Mouse (Mus musculus) cortical plate, adult 2 months (tissue): ENCODE measurements at regions not wholly inside any gene's neighbourhood (a gene's known extent, or its start where the extent isn't known, plus 50 kb on each side); places are given as distances from the start of the nearest gene placed in this dataset.

Experiments used
- H3K27ac ChIP-seq: fragments of 200-500 bp; 2 replicates; pipeline ENCODE4 v1.5.1; 2012; ENCODE audit warnings: low read length, control low read depth, inconsistent platforms; ENCODE audit not compliant: insufficient read depth
- H3K4me1 ChIP-seq: fragments of 200-500 bp; 2 replicates; pipeline ENCODE4 v1.6.1; 2011; ENCODE audit warnings: low read length; ENCODE audit not compliant: control insufficient read depth, insufficient read depth
- H3K4me3 ChIP-seq: fragments of 200-500 bp; 2 replicates; pipeline ENCODE4 v1.5.1; 2011; ENCODE audit warnings: mild to moderate bottlenecking, low read length, control low read depth; ENCODE audit not compliant: insufficient read depth
- CTCF ChIP-seq: fragments of 200-500 bp; IDR thresholded peaks from 2 replicates; pipeline ENCODE4 v1.5.1; 2011; ENCODE audit warnings: mild to moderate bottlenecking, control low read depth, low read length; ENCODE audit not compliant: insufficient read depth; ENCODE audit errors: extremely low read depth
- POLR2A ChIP-seq: fragments of 200-500 bp; IDR thresholded peaks from 2 replicates; pipeline ENCODE4 v1.6.1; 2011; ENCODE audit warnings: mild to moderate bottlenecking, low read length, control low read depth; ENCODE audit not compliant: insufficient read depth; ENCODE audit errors: extremely low read depth

- Histone ChIP-seq H3K27ac (no peak overlapping the region), H3K4me3 (no peak overlapping the region), H3K4me1 (peaks cover 8% of the 10 kb centered on the region)
- TF ChIP-seq CTCF = no peak
- TF ChIP-seq POLR2A = no peak
Measured at GRCm38 (mm10) chr2:92678276-92678930, 78.9 kb downstream of the Chst1 start.

GRCm38 (mm10) chr2:92678999-92679704 lies 79.6 kb downstream of the Chst1 start:
- Histone ChIP-seq H3K27ac (no peak overlapping the region), H3K4me1 (peaks cover 6% of the 10 kb centered on the region), H3K4me3 (no peak overlapping the region)
- no peak for TF ChIP-seq CTCF
- TF ChIP-seq POLR2A = no peak

- H3K27ac ChIP-seq = no peak overlapping the region
- H3K4me3 ChIP-seq = no peak overlapping the region
- TF ChIP-seq POLR2A = no peak
- TF ChIP-seq CTCF = no peak
- no peaks in the 10 kb centered on the region for H3K4me1 ChIP-seq
Measured at GRCm38 (mm10) chr2:92682256-92682655, 82.7 kb downstream of the Chst1 start.

DNA sequence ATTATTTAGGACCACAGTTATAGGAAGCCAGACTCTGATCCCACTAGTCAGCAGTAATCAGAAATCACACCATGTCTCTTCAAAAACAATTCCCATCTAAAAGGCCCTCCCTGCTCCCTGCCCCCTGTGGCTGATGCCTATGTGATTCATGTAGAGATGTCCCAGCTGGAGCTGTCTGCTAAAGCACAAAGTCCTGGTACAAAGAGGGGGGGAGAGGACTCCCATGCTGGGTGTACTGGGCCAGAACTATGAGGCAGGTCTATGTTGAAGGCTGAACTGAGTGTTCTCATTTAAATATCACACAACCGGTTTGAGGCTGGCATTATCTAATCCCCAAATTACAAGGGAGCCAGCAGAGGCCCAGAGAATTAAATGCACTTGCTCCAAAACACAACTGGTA lies 88.2 kb downstream of the Chst1 start:
- Histone ChIP-seq H3K4me1 (peaks cover 15% of the 10 kb centered on the region), H3K27ac (peak overlapping the region; percentile 67), H3K4me3 (no peak overlapping the region)
- TF ChIP-seq CTCF = no peak
- no peak for TF ChIP-seq POLR2A

- TF ChIP-seq CTCF = no peak
- TF ChIP-seq POLR2A = peak; percentile 69
- peak overlapping the region; percentile 67; the same call in 1 of the 2 replicates for H3K27ac ChIP-seq
Measured at GRCm38 (mm10) chr2:92689203-92689602, 89.7 kb downstream of the Chst1 start.

GRCm38 (mm10) chr2:92690304-92690703 lies 90.8 kb downstream of the Chst1 start:
- Histone ChIP-seq H3K4me3 (no peak overlapping the region), H3K4me1 (peaks cover 26% of the 10 kb centered on the region), H3K27ac (peak overlapping the region; percentile 80)
- TF ChIP-seq CTCF (no peak), POLR2A (no peak)

More at GRCm38 (mm10) chr2:92689203-92689602, 89.7 kb downstream of the Chst1 start:
- Histone ChIP-seq H3K4me1 (peaks cover 23% of the 10 kb centered on the region), H3K4me3 (no peak overlapping the region)

DNA sequence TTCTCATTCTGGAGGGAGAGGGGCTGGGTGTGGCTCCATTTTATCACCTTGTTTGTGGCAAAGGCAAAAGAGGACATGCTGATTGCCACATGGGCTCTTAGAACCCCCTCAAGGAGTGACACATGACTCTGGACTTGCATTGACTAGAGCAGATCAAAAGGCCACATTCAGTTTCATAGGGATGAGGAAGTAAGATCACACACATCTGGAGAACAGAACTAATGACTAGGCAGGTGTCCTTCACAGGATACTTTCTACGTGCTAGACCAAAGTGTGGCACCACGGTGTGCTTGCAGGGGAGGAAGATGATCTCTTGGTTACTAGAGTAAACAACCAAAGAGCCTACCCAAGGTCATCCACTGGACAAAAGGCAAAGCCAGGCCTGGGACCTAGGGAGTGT lies 91.9 kb downstream of the Chst1 start:
- TF ChIP-seq POLR2A = no peak
- TF ChIP-seq CTCF = no peak
- H3K27ac ChIP-seq = no peak overlapping the region
- H3K4me1 ChIP-seq = peaks cover 27% of the 10 kb centered on the region
- no peak overlapping the region for H3K4me3 ChIP-seq

DNA sequence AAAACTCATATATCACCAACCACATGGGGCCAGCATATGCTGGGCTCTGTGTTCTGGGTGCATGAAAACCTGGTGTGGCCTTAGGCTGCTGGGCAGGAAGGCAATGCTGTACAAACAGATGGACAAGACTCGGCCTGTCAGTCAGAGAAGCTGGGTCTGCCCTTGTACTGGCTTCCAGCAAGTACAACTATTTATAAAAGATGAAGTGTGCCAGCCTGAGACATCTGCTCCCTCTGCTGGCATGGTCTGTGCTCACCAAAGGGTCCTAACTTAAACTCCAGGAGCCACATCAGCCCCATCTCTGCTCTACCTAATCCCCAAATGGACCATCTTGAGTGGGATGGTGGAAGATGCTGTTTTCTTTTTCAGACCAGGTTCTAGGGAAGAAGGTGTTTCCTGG lies 93.1 kb downstream of the Chst1 start:
- no peak for TF ChIP-seq POLR2A
- peak; percentile 41; the same call in 1 of the 2 replicates for TF ChIP-seq CTCF
- Histone ChIP-seq H3K4me3 (no peak overlapping the region), H3K4me1 (peaks cover 29% of the 10 kb centered on the region), H3K27ac (no peak overlapping the region; the same call in 1 of the 2 replicates)

DNA sequence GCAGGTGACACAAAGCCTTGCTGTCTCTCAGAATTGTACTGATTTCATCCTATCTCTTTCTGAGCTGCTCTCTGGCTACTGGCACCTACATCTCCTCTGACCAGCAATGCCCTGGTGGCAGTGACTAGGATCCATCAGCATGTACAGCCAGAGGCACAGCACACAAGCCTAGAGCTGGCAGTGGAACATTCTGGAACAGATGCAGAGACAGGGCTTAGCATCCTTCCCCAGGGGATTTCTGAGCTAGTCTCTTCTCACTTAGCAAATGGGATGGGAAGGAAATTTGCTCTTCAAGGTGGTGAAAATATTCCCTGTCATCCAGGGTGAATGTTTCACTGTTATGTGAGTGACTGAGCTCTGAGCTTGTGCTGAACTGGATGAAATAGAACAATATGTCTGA lies 93.5 kb downstream of the Chst1 start:
- Histone ChIP-seq H3K4me3 (no peak overlapping the region), H3K4me1 (peaks cover 29% of the 10 kb centered on the region), H3K27ac (peak overlapping the region; percentile 17; the same call in 1 of the 2 replicates)
- no peak for TF ChIP-seq POLR2A
- TF ChIP-seq CTCF = no peak

GRCm38 (mm10) chr2:92694797-92695196 lies 95.3 kb downstream of the Chst1 start:
- H3K27ac ChIP-seq = peak overlapping the region; percentile 33; the same call in 1 of the 2 replicates
- peaks cover 22% of the 10 kb centered on the region for H3K4me1 ChIP-seq
- H3K4me3 ChIP-seq = no peak overlapping the region
- TF ChIP-seq POLR2A (no peak), CTCF (no peak)
